Mouse (Mus musculus) cerebellum, adult 9-11 months (tissue): ENCODE measurements around the gene Olfr998.
A peak's percentile ranks its signal among the peaks of the same experiment; 100 is the strongest.
"Not testable (repeated sequence)": the region's sequence is repeated elsewhere in the genome, so short reads cannot be mapped to it uniquely, and the experiment has no call there.

Experiments used
- DNase-seq: peaks from one replicate; pipeline ENCODE4 v3.0.0; 2022

Olfr998 gene

DNA sequence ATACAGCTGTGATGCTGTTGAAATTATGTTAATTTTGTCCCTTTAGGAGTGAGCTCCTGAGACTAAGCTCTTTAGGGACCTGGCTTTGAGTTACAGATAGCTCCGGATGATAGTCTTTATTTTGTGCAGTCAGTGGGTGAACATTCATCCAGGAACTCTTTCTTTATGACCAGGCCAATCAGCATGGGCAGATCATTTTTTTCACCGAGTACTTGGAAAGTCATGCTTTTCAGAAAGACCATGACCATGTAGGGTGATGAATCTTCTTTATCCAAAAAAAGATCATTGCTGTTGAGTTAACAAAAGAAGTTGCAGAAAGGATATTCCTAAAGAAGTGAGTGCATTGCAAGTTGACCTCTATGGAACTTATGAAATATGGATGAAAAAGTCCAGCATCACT, at the start of gene Olfr998:
Gene Olfr998 (plus strand): TSS at position 301 of the 400 bp plus-strand sequence.
- not testable (repeated sequence) for DNase-seq

DNA sequence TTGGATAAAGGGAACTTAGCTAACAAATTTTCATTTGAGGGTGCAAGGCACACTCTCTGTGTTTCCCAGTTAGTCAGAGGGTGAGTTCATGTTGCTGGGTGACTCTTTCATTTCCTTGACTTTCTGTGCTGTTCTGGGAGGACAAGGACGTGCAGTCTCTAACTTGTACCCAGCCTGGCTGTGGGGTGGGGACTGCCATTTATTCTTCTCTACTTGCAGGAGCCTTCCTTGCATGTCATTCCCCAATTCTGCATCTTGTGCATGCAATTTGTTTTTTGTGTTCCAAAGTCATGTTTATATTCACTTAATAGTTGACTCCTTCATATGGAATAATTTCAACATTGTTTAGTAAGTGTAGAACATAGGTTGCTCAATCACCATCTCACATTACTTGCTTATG, 33.9 kb upstream of the Olfr998 start:
- DNase-seq, result no peak

DNA sequence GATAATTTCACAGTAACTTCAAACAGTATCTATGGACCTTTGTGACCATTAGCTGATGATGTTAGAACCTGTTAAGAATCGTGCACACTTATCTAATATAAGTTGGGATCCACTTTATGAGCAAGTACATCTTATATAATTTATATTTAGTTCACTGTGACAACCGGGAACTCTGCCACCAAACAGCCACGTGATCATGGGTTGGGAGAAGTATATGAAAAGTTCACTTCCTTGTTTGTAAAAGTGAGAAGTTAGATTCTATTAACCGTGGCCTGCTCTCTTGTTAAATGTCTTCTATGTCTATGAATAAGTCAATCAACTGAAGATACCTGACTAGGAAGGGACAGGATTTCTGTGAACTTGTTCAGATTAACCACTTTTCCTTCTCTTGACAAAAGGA, 28.5 kb upstream of the Olfr998 start:
- no peak for DNase-seq

DNA sequence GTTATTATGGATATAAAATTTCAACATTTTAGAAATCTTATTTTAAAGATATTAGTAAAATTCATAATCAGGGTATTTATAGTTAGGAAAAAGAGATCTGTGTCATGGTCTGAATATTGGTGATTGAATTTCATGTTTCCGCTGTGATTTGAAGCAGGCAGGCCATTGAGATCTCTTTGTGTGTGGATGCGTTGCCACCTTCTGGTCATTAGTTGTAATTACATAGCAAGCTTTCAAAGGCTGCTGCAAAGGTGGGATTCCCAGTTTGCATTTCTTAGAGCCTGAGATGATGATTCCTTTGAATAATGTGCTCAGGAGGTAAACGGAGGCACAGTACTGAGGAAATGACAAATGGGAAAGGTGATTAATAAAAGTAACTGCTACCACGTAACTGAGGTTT, 27.6 kb upstream of the Olfr998 start:
- peak; percentile 3 for DNase-seq

DNA sequence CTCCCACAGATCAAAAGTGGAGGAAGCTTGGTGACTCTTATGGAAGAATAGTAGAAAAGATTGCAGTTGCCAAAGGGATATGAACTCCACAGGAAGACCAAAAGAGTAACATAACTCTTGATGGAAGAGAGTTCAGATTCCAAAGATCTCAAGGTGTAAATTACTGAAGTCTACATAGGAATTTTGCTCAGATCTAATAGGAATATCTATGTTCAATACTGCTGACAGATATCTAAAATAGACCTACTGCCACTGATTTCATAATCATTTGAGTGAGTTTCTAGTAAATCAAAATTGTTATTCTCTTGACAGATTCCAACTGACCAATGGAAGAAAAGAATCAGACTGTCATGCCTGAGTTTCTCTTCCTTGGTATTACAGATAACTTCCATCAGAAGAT, 9.8 kb upstream of the Olfr998 start, which contains the start of gene Olfr996:
Gene Olfr996 (plus strand): TSS at position 301 of the 400 bp plus-strand sequence.
- DNase-seq, result no peak

DNA sequence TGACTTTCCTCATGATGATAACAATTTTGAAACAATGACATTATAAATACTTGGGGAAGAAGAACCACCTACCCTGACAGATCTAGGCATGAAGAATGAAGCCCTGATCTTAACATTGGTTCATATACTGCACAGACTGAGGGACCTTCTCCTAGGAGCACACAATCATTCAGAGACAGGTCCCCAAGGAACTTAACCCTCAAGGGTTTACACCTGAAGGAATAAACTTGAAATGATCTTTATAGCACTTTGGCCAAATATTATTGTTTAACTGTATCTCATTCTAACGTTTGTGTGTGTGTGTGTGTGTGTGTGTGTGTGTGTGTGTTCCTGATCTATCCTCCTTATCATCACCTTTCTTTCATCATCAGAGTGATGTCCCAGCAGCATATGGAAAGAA, 23.1 kb downstream of the Olfr998 start, which contains the start of gene Olfr1000:
Gene Olfr1000 (minus strand): TSS at position 101 of the 400 bp plus-strand sequence.
- DNase-seq, result no peak
